8 mouse cellular contexts compared by ENCODE assay signal in the genomic region with DNA sequence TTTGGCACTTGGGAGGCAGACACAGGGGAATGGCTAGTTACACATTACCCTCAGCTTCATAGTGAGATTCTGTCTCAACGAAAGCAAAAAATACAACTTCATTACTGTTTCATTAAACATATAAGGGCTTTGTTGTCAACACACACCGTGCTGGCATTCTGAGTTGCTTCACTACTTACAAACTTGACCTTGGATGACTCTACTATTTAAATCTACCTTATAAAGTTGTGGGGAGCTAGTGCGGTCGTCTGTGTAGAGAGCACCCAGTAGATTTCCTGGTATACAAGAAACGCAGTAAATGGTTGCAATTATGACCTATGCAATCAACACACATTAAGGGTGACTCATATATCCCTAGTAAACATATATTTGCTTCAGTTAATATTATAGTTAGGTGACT. TPM values are rescaled to one million over a fixed set of nuclear protein-coding genes. Genes with fewer than 3 reads are reported as not detected.
A peak's percentile ranks its signal among the peaks of the same experiment; 100 is the strongest.
DNase-seq lines count a peak whose midpoint lies in the region; ATAC-seq and TF ChIP-seq lines count a peak whose summit lies in the region.

No protein-coding gene starts in this region.

- no peak for TF ChIP-seq CTCF in E14TG2a.4 (conservative IDR thresholded peaks at IDR 0.05; ENCODE audit: low read length)
- TF ChIP-seq CTCF in liver, embryonic 14.5 days (IDR thresholded peaks at IDR 0.05; ENCODE audit: low read depth), result no peak

- H3K27ac ChIP-seq in heart, embryonic 12.5 days (ENCODE audit: poor library complexity, severe bottlenecking), result peak overlapping the region; percentile 63
- H3K27ac ChIP-seq in forebrain, embryonic 14.5 days (ENCODE audit: low read depth, low read length), result peak overlapping the region; percentile 94; the same call in 1 of the 2 replicates
- peak overlapping the region; percentile 55 for H3K27ac ChIP-seq in liver, embryonic 14.5 days

- peak overlapping the region; percentile 70 for H3K9ac ChIP-seq in heart, embryonic 12.5 days
- peak overlapping the region; percentile 66 for H3K9ac ChIP-seq in forebrain, embryonic 14.5 days (ENCODE audit: low read length)
- peak overlapping the region; percentile 81 for H3K9ac ChIP-seq in liver, embryonic 14.5 days (replicated peaks)

- H3K36me3 ChIP-seq in heart, embryonic 12.5 days, result no peaks in the 10 kb centered on the region
- peaks cover 11% of the 10 kb centered on the region; the same call in 1 of the 2 replicates for H3K36me3 ChIP-seq in E14TG2a.4 (ENCODE audit: insufficient read depth, low read length)
- H3K36me3 ChIP-seq in forebrain, embryonic 14.5 days (ENCODE audit: control insufficient read depth, insufficient read depth, low read length), result no peaks in the 10 kb centered on the region
- H3K36me3 ChIP-seq in liver, embryonic 14.5 days (replicated peaks; ENCODE audit: control insufficient read depth, insufficient read depth, low read depth), result no peaks in the 10 kb centered on the region

- H3K4me1 ChIP-seq in heart, embryonic 12.5 days (replicated peaks), result peaks cover 11% of the 10 kb centered on the region
- H3K4me1 ChIP-seq in E14TG2a.4 (replicated peaks; ENCODE audit: low read depth, low read length), result peaks cover 43% of the 10 kb centered on the region
- H3K4me1 ChIP-seq in forebrain, embryonic 14.5 days (ENCODE audit: control insufficient read depth, insufficient read depth, low read length), result peaks cover 18% of the 10 kb centered on the region
- peaks cover 12 to 13% of the 10 kb centered on the region in 2 experiments for H3K4me1 ChIP-seq in liver, embryonic 14.5 days (replicated peaks; ENCODE audit: control insufficient read depth in 2 of 2, insufficient read depth in 2 of 2, low read length in 1 of 2)

- H3K4me2 ChIP-seq in heart, embryonic 12.5 days, result peak overlapping the region; percentile 73
- H3K4me2 ChIP-seq in forebrain, embryonic 14.5 days (ENCODE audit: low read length), result peak overlapping the region; percentile 49
- peak overlapping the region; percentile 84 for H3K4me2 ChIP-seq in liver, embryonic 14.5 days (ENCODE audit: low read depth)

- WGBS in heart, embryonic 12.5 days, result 30% methylated on average over 5 of the region's 5 CpGs
- 35% methylated on average over 5 of the region's 5 CpGs for WGBS in forebrain, embryonic 14.5 days
- 33% methylated on average over 5 of the region's 5 CpGs for WGBS in liver, embryonic 14.5 days (ENCODE audit: insufficient replicate concordance)

- no peaks in the 10 kb centered on the region for H3K27me3 ChIP-seq in heart, embryonic 12.5 days (replicated peaks)
- no peaks in the 10 kb centered on the region for H3K27me3 ChIP-seq in E14TG2a.4 (ENCODE audit: insufficient read depth, low read length)
- no peaks in the 10 kb centered on the region for H3K27me3 ChIP-seq in forebrain, embryonic 14.5 days (replicated peaks; ENCODE audit: control insufficient read depth, insufficient read depth, low read length)
- no peaks in the 10 kb centered on the region for H3K27me3 ChIP-seq in liver, embryonic 14.5 days (ENCODE audit: control insufficient read depth, insufficient read depth, low read length)

- H3K9me3 ChIP-seq in heart, embryonic 12.5 days (replicated peaks), result no peaks in the 10 kb centered on the region
- no peaks in the 10 kb centered on the region for H3K9me3 ChIP-seq in E14TG2a.4 (ENCODE audit: low read length)
- H3K9me3 ChIP-seq in forebrain, embryonic 14.5 days (replicated peaks; ENCODE audit: control insufficient read depth, low read length), result no peaks in the 10 kb centered on the region
- no peaks in the 10 kb centered on the region for H3K9me3 ChIP-seq in liver, embryonic 14.5 days (ENCODE audit: control insufficient read depth, low read length)

- DNase-seq in heart, adult 11 months, result no peak
- DNase-seq in forebrain, embryonic 14.5 days (ENCODE audit: low spot score), result no peak
- peak in 1 of 3 experiments; percentile 10 for DNase-seq in liver, embryonic 14.5 days (ENCODE audit: low read depth in 3 of 3, low spot score in 3 of 3)
- no peak for DNase-seq in cerebellum, adult 9-10 months

- peak overlapping the region; percentile 75 for H3K4me3 ChIP-seq in heart, embryonic 12.5 days
- H3K4me3 ChIP-seq in E14TG2a.4 (replicated peaks; ENCODE audit: low read length), result peak overlapping the region; percentile 98
- H3K4me3 ChIP-seq in forebrain, embryonic 14.5 days (ENCODE audit: low read depth, low read length), result peak overlapping the region; percentile 100
- peak overlapping the region; percentile 66 to 70 for H3K4me3 ChIP-seq in liver, embryonic 14.5 days (ENCODE audit: insufficient read depth in 1 of 2, low read depth in 2 of 2, low read length in 2 of 2)

- ATAC-seq in heart, embryonic 12.5 days (ENCODE audit: insufficient number of reproducible peaks, low FRiP score), result no peak
- 0 out of 2 replicates have a peak, but pooled peaks have one; percentile 5 for ATAC-seq in forebrain, embryonic 14.5 days
- ATAC-seq in liver, embryonic 14.5 days (ENCODE audit: insufficient read depth), result no peak
- ATAC-seq in granulocyte monocyte progenitor cell, adult 5-6 weeks (replicated peaks; ENCODE audit: poor library complexity, severe bottlenecking), result no peak
- ATAC-seq in erythroid progenitor cell, adult 5-6 weeks (replicated peaks; ENCODE audit: low FRiP score, poor library complexity, severe bottlenecking), result no peak

- no peak for TF ChIP-seq EP300 in liver, embryonic 14.5 days (IDR thresholded peaks at IDR 0.05; ENCODE audit: low read depth)

RNA-seq across cellular contexts. Expression of gene Nup153, which starts 0.7 kb away (rescaled TPM):
- 26.6 and 28.0 TPM in 2 replicates for polyA plus RNA-seq in heart, embryonic 12.5 days (2016; fragmentation: Nextera tagmentation; extraction: Ambion mirVana)
- 25.6 and 27.3 TPM in 2 replicates for polyA plus RNA-seq in forebrain, embryonic 14.5 days (2014; fragmentation: Nextera tagmentation; extraction: Ambion mirVana)
- 32.6 and 37.9 TPM in 2 replicates for polyA plus RNA-seq in liver, embryonic 14.5 days (2012; rRNA removed)
- polyA plus RNA-seq in liver, embryonic 14.5 days (2014; fragmentation: Nextera tagmentation; extraction: Ambion mirVana), result 21.0 and 21.6 TPM in 2 replicates
- total RNA-seq in granulocyte monocyte progenitor cell, adult 5-6 weeks (2014; fragmentation: Nextera tagmentation), result 81.0 and 103 TPM in 2 replicates
- total RNA-seq in granulocyte monocyte progenitor cell, adult 5-6 weeks (2017), result 94.7 and 102 TPM in 2 replicates
- 135 and 150 TPM in 2 replicates for total RNA-seq in erythroid progenitor cell, adult 5-6 weeks (2015; ENCODE audit: low replicate concordance)
- 120 and 128 TPM in 2 replicates for total RNA-seq in erythroid progenitor cell, adult 5-6 weeks (2017; ENCODE audit: low replicate concordance)

RNA-seq across cellular contexts. Expression of gene Fam8a1, which starts 59.1 kb away (rescaled TPM):
- 16.4 and 16.7 TPM in 2 replicates for polyA plus RNA-seq in heart, embryonic 12.5 days (2016; fragmentation: Nextera tagmentation; extraction: Ambion mirVana)
- 13.6 and 14.9 TPM in 2 replicates for polyA plus RNA-seq in forebrain, embryonic 14.5 days (2014; fragmentation: Nextera tagmentation; extraction: Ambion mirVana)
- 4.7 and 7.7 TPM in 2 replicates for polyA plus RNA-seq in liver, embryonic 14.5 days (2012; rRNA removed)
- 2.6 and 3.1 TPM in 2 replicates for polyA plus RNA-seq in liver, embryonic 14.5 days (2014; fragmentation: Nextera tagmentation; extraction: Ambion mirVana)
- 10.5 and 29.9 TPM in 2 replicates for total RNA-seq in granulocyte monocyte progenitor cell, adult 5-6 weeks (2014; fragmentation: Nextera tagmentation)
- 6.1 and 11.1 TPM in 2 replicates for total RNA-seq in granulocyte monocyte progenitor cell, adult 5-6 weeks (2017)
- 18.7 and 21.0 TPM in 2 replicates for total RNA-seq in erythroid progenitor cell, adult 5-6 weeks (2015; ENCODE audit: low replicate concordance)
- total RNA-seq in erythroid progenitor cell, adult 5-6 weeks (2017; ENCODE audit: low replicate concordance), result 7.1 and 32.7 TPM in 2 replicates
